Mouse (Mus musculus) adrenal gland (tissue): Measurements from ENCODE around the gene Psmd7.

Experiments
- intact Hi-C: fragments of 180-260 bp; cut with DNase I; formaldehyde crosslinking; loops from one replicate; pipeline ENCODE4 v1.15.1; 2025
- microRNA-seq, 2 experiments: library from miRNA; unstranded; fragments of <30 nt; microRNA quantifications; one replicate each; pipeline ENCODE4; 2019

Gene Psmd7

DNA sequence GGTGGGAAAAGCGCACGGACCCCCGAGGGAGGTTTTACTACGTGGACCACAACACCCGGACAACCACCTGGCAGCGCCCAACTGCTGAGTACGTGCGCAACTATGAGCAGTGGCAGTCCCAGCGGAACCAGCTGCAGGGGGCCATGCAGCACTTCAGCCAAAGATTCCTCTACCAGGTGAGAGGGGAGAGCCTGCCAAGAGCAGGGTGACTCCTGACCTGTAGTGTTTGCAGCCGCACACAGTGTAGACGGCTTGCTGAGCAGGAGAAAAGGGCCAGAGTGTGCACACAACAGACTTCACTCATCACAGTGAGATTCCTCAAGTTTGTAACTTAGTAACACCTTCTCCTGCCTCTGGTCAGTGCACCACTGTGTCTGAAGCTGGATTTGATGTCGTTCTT, 47.6 kb downstream of the Psmd7 start:
- intact Hi-C loops: no loop called here

DNA sequence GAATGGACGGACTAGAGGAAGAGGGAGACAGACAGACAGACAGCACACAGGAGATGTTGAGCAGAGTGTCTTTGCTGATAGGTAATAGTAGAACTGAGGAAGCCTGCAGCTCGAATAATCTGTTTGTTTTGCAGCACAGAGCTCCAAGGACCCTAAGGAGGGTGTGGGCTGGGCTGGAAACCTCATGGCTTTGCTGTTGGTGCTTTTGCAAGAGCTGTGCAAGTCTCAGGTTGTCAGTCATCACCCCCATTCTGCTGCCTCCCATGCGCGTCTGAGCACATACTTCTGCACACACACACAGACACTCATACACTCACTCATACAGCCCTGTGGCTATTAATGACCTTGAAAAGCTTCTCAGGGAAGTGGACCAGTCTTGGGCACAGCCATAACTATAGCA, 50.8 kb downstream of the Psmd7 start:
- intact Hi-C loops: no loop called here

Small RNA genes lying within 50 kb of the gene (microRNA-seq; reads per million reads assigned to microRNA genes)
- 1,393 to 1,442 reads per million in 2 experiments for gene Mir140
